Mouse (Mus musculus) heart, postnatal 10 days (tissue): ENCODE data around the gene Vwce. TPM values are rescaled to one million over a fixed set of nuclear protein-coding genes. Genes with fewer than 3 reads are reported as not detected.

Experiments
- DNase-seq, 2 experiments: peaks; one replicate each; pipeline ENCODE4 v3.0.0; 2021
- intact Hi-C: fragments of 180-260 bp; cut with DNase I; formaldehyde crosslinking; loops from one replicate; pipeline ENCODE4 v1.15.1; 2025
- total RNA-seq, 2 experiments: library from RNA; stranded (reverse); gene quantifications; 2 replicates each; pipeline ENCODE4 v1.2.3; 2021

Gene Vwce
- total RNA-seq, result under 1 TPM; 0.26 to 0.27 TPM

- intact Hi-C loops, result no loop called here
- DNase-seq, result peak; percentile 52 to 57
These were observed at the start of gene Vwce for GRCm38 (mm10) chr19:10634106-10634871. TSS of gene Vwce (plus strand) at chr19:10634213.

- no peak for DNase-seq
- intact Hi-C loops, result no loop called here
These were observed 48.9 kb upstream of the Vwce start for GRCm38 (mm10) chr19:10585112-10585511.

DNA sequence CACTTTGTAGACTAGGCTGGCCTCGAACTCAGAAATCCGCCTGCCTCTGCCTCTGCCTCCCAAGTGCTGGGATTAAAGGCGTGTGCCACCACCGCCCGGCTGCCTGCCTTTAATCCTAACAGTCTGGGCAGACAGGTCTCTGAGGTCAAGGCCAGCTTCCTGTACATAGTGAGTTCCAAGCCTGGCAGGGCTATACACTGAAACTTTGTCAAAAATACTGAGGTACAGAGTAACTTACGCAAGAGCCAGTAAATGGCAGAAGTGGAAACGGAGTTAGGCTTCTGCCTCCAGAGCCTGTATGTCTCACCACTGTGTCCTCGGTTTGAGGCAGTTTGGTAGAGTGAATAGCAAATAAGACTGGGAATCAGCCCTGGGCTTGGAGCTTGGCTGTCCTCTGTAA lies 46.8 kb upstream of the Vwce start:
- intact Hi-C loops, result no loop called here
- DNase-seq, result no peak

- no peak for DNase-seq
- intact Hi-C loops, result no loop called here
These were observed 44.7 kb upstream of the Vwce start for GRCm38 (mm10) chr19:10589127-10589857.

DNA sequence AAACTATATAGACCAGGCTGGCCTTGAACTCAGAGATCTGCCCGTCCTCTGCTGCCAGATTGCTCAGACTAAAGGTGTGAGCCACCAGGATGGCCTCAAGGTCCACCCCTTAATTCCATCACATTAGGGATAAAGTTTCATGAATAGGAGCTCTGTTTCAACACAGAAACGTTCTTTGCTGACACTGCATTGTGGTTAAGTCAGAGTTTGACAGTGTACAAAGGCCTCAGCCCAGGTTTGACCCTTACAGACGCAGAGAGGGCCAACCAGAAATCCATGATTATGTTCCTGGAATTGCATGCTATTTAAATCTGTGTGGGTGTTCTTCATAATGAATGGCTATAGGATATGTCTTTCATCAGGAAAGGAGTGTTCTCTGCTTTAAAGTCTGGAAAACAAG lies 43.7 kb upstream of the Vwce start:
- DNase-seq, result no peak
- intact Hi-C loops, result no loop called here

GRCm38 (mm10) chr19:10591659-10592377 lies 42.2 kb upstream of the Vwce start:
- intact Hi-C loops, result no loop called here
- DNase-seq, result no peak

GRCm38 (mm10) chr19:10598188-10598587 lies 35.8 kb upstream of the Vwce start:
- intact Hi-C loops, result no loop called here
- no peak for DNase-seq

GRCm38 (mm10) chr19:10599648-10600047 lies 34.4 kb upstream of the Vwce start:
- intact Hi-C loops, result no loop called here

GRCm38 (mm10) chr19:10602247-10602769 lies 31.7 kb upstream of the Vwce start:
- intact Hi-C loops, result no loop called here
- no peak for DNase-seq

More at GRCm38 (mm10) chr19:10599648-10600047, 34.4 kb upstream of the Vwce start:
- no peak for DNase-seq

- peak; percentile 92 to 94 for DNase-seq
- intact Hi-C loops, result loop anchor here (1.0 kb wide), 1 partner anchor 25 kb away; the partner anchor contains the start of genes Cyb561a3 and Tmem138
These were observed 31.2 kb upstream of the Vwce start for GRCm38 (mm10) chr19:10602787-10603186.

DNA sequence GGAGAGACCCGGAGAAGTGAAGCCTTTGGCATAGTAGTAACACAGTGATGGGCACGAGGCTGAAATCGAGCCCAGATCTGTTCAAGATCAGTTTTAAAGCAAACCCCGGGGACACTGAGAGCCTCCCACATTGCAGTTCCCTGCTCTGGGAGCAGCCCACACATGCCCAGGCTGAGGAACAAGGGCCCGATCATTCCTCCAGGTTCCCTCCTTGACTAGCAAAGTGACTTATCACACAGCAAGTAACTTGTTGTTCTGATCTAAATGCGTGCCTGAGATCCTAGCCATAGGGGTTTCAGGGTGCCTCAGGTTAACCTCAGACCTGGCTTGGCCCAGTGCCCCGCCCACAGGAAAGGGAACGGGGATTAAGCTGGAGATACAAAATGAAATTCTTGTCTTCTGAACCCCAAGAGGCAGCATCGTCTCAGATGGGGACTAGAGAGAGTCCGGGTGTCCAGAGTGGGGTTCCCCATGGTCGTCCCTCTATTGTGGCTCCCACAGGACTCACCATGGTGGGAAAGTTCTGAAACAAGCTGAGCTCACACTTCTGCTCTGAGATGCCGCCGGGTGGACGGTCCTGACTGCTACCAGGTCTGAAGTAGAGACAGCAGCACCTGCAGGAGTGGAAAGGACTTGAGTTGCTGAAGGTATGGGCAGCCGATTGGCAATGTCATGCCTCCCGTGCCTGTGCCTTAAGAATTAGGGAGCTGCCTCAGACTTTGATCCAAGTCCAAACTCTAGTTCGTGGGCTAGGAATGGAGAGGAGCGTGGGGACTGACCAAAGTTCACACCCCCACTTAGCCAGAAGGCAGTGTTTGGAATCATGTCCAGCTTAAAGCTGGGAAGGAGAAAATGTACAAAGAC lies 30.1 kb upstream of the Vwce start:
- intact Hi-C loops, result loop anchor here (1.0 kb wide), 1 partner anchor 27 kb away; the partner anchor contains the start of genes Cyb561a3 and Tmem138
- DNase-seq, result peak; percentile 6 to 9

DNA sequence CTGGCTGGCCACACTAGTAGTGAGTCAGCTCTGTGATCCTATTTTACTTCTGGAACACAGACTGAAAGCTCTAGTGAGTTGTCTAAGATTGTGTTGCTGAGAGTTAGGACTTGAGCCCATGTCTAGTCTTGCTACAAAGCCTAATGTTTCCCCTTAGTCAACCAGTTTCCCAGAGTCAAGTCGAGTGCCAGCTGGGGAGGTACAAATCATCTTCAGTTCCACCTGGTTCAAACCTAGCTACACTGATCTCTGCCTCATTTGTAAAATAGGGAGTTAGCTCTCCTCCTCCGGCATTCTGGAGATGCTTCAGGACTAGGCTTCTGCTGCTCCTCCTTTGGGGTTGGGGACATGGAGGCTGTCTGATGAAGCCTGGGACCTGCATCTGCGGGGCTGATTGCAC lies 29.5 kb upstream of the Vwce start:
- DNase-seq, result peak in 1 of 2 experiments; percentile 8
- intact Hi-C loops, result no loop called here

- intact Hi-C loops, result loop anchor here (1.0 kb wide), 1 partner anchor 50 kb away; no protein-coding TSS in a partner anchor
- DNase-seq, result peak; percentile 99 to 100
These were observed 28.6 kb upstream of the Vwce start, which contains the start of the genes Ddb1 and Tkfc for GRCm38 (mm10) chr19:10605293-10605900. TSS of gene Ddb1 (plus strand) at chr19:10605327. TSS of gene Tkfc (minus strand) at chr19:10605654.

GRCm38 (mm10) chr19:10605901-10606622 lies 28.0 kb upstream of the Vwce start:
- intact Hi-C loops, result loop anchor here (1.0 kb wide), 1 partner anchor 51 kb away; no protein-coding TSS in a partner anchor
- DNase-seq, result no peak

DNA sequence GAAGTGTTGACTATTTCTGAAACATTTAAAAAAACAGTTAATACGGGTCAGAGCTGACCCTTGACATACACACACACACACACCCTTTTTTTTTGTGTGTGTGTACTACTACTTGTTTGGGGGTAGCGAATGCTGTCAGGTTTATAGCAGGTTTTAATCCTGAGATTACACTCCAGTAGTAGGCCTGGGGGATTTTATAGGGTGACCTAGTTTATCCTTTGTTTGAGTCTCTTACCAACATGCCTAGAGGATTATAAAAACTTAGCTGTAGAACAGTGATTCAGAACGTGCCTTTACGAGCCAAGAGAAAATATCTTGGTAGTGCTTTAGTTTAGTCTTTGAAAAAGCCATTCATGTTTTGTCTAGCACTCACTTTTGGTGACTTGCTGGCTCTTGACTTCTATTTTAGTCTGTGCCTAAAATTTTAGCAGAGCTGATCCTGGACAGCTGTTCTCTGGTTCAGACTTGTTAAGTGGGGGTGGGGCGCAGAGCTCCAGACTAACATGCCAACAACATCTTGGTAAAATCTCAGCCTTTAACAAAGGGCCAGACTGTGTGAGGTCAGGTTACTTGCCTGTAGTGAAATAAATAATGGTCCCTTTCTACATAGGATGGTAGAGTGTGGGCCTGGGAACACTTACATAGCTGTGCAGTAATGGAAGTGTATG lies 25.3 kb upstream of the Vwce start:
- intact Hi-C loops, result no loop called here

DNA sequence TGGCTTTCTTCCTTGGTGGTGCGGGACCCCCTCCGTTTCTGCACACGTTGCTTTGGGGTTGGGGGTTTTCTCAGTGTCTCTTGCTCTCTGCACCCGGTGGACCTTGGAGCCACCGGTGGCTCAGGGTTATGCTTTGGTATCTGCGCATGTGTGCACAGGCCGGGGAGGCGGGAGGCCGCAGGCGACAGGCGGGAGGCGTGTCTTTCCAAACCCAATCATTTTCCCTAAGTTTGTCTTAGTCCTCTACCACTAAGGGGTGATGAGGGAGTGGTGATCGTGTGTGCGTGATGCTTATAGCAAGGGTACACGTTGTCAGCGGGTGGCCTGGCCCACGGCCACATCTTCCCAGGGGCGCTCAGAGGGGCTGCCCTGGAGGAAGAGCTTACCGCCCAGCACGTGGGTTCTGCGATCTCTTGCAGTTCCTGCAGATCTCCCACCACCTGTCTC lies 882 bp downstream of the Vwce start:
- intact Hi-C loops, result no loop called here

More for the DNA sequence above, 25.3 kb upstream of the Vwce start:
- DNase-seq, result peak in 1 of 2 experiments; percentile 16

DNA sequence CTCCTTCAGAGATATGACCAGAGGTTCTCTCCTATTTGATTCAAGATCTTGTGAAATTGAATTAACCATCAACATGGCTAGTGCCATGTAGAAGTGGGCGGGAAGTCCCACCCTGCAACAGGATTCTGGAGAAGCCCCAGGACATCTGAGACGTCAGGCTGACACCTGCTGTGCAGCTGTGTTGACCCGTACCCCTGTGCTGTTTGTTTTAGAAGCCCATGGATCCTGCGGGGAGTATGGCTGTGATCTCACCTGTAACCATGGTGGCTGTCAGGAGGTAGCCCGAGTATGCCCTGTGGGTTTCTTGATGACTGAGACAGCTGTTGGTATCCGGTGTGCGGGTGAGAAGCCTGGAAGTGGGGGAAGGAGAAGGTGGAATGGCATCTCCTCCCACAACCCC lies 3.8 kb downstream of the Vwce start:
- intact Hi-C loops, result no loop called here
- DNase-seq, result no peak

More for the DNA sequence above, 882 bp downstream of the Vwce start:
- peak; percentile 55 to 67 for DNase-seq

GRCm38 (mm10) chr19:10640080-10640479 lies 6.1 kb downstream of the Vwce start:
- intact Hi-C loops, result no loop called here
- no peak for DNase-seq
